Mouse (Mus musculus) myocyte (in vitro differentiated cells): ENCODE measurements around the gene Galnt15. TPM values are rescaled to one million over a fixed set of nuclear protein-coding genes. Genes with fewer than 3 reads are reported as not detected.
"Not testable (repeated sequence)": the region's sequence is repeated elsewhere in the genome, so short reads cannot be mapped to it uniquely, and the experiment has no call there.

ENCODE experiments used
- H3K27me3 ChIP-seq: one replicate; pipeline ENCODE4 v1.6.1; 2011; ENCODE audit not compliant: control insufficient read depth, insufficient read depth, insufficient read length
- H3K36me3 ChIP-seq: one replicate; pipeline ENCODE4 v1.6.1; 2011; ENCODE audit not compliant: control insufficient read depth, insufficient read depth
- H3K4me2 ChIP-seq: one replicate; pipeline ENCODE4 v1.6.1; 2011; ENCODE audit warnings: low read depth, control low read depth
- H3K4me3 ChIP-seq: one replicate; pipeline ENCODE4 v1.5.1; 2011; ENCODE audit warnings: mild to moderate bottlenecking, control low read depth, moderate library complexity
- H3K79me2 ChIP-seq: one replicate; pipeline ENCODE4 v1.6.1; 2011; ENCODE audit not compliant: control insufficient read depth, insufficient read depth
- H3ac ChIP-seq: one replicate; pipeline ENCODE4 v1.6.1; 2011; ENCODE audit not compliant: control insufficient read depth, insufficient read length
- CEBPB ChIP-seq: IDR thresholded peaks from 2 replicates; pipeline ENCODE4 v1.6.1; 2011; ENCODE audit warnings: mild to moderate bottlenecking, moderate library complexity; ENCODE audit not compliant: poor library complexity, insufficient read depth, severe bottlenecking
- E2F4 ChIP-seq: IDR thresholded peaks from one replicate; pipeline ENCODE4 v1.6.1; 2011; ENCODE audit warnings: mild to moderate bottlenecking, control low read depth, moderate library complexity; ENCODE audit not compliant: insufficient read depth
- MAX ChIP-seq: IDR thresholded peaks from one replicate; pipeline ENCODE4 v1.6.1; 2011; ENCODE audit warnings: low read depth, mild to moderate bottlenecking, control low read depth
- MYOD1 ChIP-seq, 3 experiments: IDR thresholded peaks; one replicate each; pipeline ENCODE4 v1.6.1; 2011; ENCODE audit warnings: control low read depth in 2 of 3, low read depth in 2 of 3, mild to moderate bottlenecking in 2 of 3, moderate library complexity in 1 of 3; ENCODE audit not compliant: insufficient read length in 2 of 3, control insufficient read depth in 1 of 3
- MYOG ChIP-seq, 3 experiments: IDR thresholded peaks; one replicate each; pipeline ENCODE4 v1.6.1; 2011; ENCODE audit warnings: control low read depth in 2 of 3, low read depth in 2 of 3, mild to moderate bottlenecking in 2 of 3; ENCODE audit not compliant: insufficient read length in 2 of 3, control insufficient read depth in 1 of 3, insufficient read depth in 1 of 3
- POLR2A ChIP-seq: IDR thresholded peaks from one replicate; pipeline ENCODE4 v1.6.1; 2011; ENCODE audit warnings: low read depth, mild to moderate bottlenecking, control low read depth, moderate library complexity; ENCODE audit not compliant: insufficient read length
- POLR2AphosphoS2 ChIP-seq: IDR thresholded peaks from one replicate; pipeline ENCODE4 v1.6.1; 2011; ENCODE audit warnings: low read depth, control low read depth; ENCODE audit not compliant: insufficient read length
- REST ChIP-seq: IDR thresholded peaks from one replicate; pipeline ENCODE4 v1.6.1; 2011; ENCODE audit warnings: mild to moderate bottlenecking, control low read depth, moderate library complexity; ENCODE audit not compliant: insufficient read depth, insufficient read length
- SRF ChIP-seq: IDR thresholded peaks from one replicate; pipeline ENCODE4 v1.6.1; 2011; ENCODE audit warnings: low read depth; ENCODE audit not compliant: control insufficient read depth, insufficient read length
- TCF12 ChIP-seq: IDR thresholded peaks from one replicate; pipeline ENCODE4 v1.6.1; 2011; ENCODE audit warnings: mild to moderate bottlenecking, control low read depth; ENCODE audit not compliant: poor library complexity, insufficient read depth, severe bottlenecking
- TCF3 ChIP-seq: IDR thresholded peaks from one replicate; pipeline ENCODE4 v1.6.1; 2011; ENCODE audit warnings: low read depth, control low read depth; ENCODE audit not compliant: insufficient read length
- USF1 ChIP-seq: IDR thresholded peaks from one replicate; pipeline ENCODE4 v1.6.1; 2011; ENCODE audit warnings: low read depth, mild to moderate bottlenecking, control low read depth, moderate library complexity
- polyA plus RNA-seq: library from polyadenylated mRNA; unstranded; fragments of >200 nt; fragmentation: generic; extraction: Trizol; gene quantifications from one replicate; pipeline ENCODE4 v1.2.1, GENCODE M21; 2012; ENCODE audit warnings: missing spikeins

The Galnt15 gene
- polyA plus RNA-seq, 1 experiment: not detected

GRCm38 (mm10) chr14:32084761-32085485 is 56.1 kb downstream of the Galnt15 start, which contains the start of gene Oxnad1:
Gene Oxnad1 (plus strand): TSS chr14:32085374.
- TF ChIP-seq USF1: peak; percentile 88
- TF ChIP-seq MAX: no peak
- Histone ChIP-seq H3K36me3 (peaks cover 14% of the 10 kb centered on the region), H3ac (peak within 1 kb of the TSS; percentile 35), H3K27me3 (no peaks in the 10 kb centered on the region), H3K79me2 (peaks cover 44% of the 10 kb centered on the region), H3K4me2 (peak within 1 kb of the TSS; percentile 89), H3K4me3 (peak within 1 kb of the TSS; percentile 78)

GRCm38 (mm10) chr14:32085486-32086201 is 56.9 kb downstream of the Galnt15 start, which contains the start of gene Dph3:
Gene Dph3 (minus strand): TSS chr14:32085729.
- peak; percentile 63 for TF ChIP-seq SRF
- no peak for TF ChIP-seq REST
- TF ChIP-seq TCF3: no peak
- no peak for TF ChIP-seq CEBPB
- peak; percentile 58 for TF ChIP-seq POLR2AphosphoS2
- TF ChIP-seq MYOD1 (IDR thresholded peaks at IDR 0.05; ENCODE audit: control insufficient read depth in 1 of 3, insufficient read length in 2 of 3, low read depth in 2 of 3): peak in 1 of 3 experiments; percentile 16
- TF ChIP-seq MYOG (IDR thresholded peaks at IDR 0.05; ENCODE audit: control insufficient read depth in 1 of 3, insufficient read depth in 1 of 3, insufficient read length in 2 of 3, low read depth in 2 of 3): no peak
- TF ChIP-seq POLR2A: peak; percentile 74
- no peak for TF ChIP-seq MAX
- peak; percentile 66 for TF ChIP-seq E2F4
- peak within 1 kb of the TSS; percentile 35 for H3ac ChIP-seq
- peaks cover 44% of the 10 kb centered on the region for H3K79me2 ChIP-seq
- no peaks in the 10 kb centered on the region for H3K27me3 ChIP-seq
- H3K4me3 ChIP-seq: peak within 1 kb of the TSS; percentile 78
- peak within 1 kb of the TSS; percentile 89 for H3K4me2 ChIP-seq
- H3K36me3 ChIP-seq: peaks cover 14% of the 10 kb centered on the region

- TF ChIP-seq MYOD1 (IDR thresholded peaks at IDR 0.05; ENCODE audit: control insufficient read depth in 1 of 3, insufficient read length in 2 of 3, low read depth in 2 of 3): no peak
- no peak for TF ChIP-seq TCF12
- no peak for TF ChIP-seq MAX
- no peak for TF ChIP-seq MYOG (IDR thresholded peaks at IDR 0.05; ENCODE audit: control insufficient read depth in 1 of 3, insufficient read depth in 1 of 3, insufficient read length in 2 of 3, low read depth in 2 of 3)
- no peak for TF ChIP-seq REST
- no peak for TF ChIP-seq SRF
- no peak for TF ChIP-seq USF1
- no peak for TF ChIP-seq POLR2A
- no peak for TF ChIP-seq E2F4
- no peak for TF ChIP-seq POLR2AphosphoS2
- TF ChIP-seq TCF3: no peak
- no peak for TF ChIP-seq CEBPB
- Histone ChIP-seq H3K79me2 (peaks cover 44% of the 10 kb centered on the region), H3K4me3 (peak overlapping the region; percentile 78), H3K27me3 (no peaks in the 10 kb centered on the region), H3K36me3 (peaks cover 14% of the 10 kb centered on the region), H3K4me2 (peak overlapping the region; percentile 66), H3ac (peak overlapping the region; percentile 35)
Measured at GRCm38 (mm10) chr14:32086226-32086625, 57.4 kb downstream of the Galnt15 start.

GRCm38 (mm10) chr14:32087584-32088248 is 58.9 kb downstream of the Galnt15 start:
- H3K36me3 ChIP-seq, H3K27me3 ChIP-seq, H3ac ChIP-seq, H3K4me3 ChIP-seq, H3K4me2 ChIP-seq: not testable (repeated sequence)
- H3K79me2 ChIP-seq: peaks cover 44% of the 10 kb centered on the region

GRCm38 (mm10) chr14:32091124-32091523 is 62.3 kb downstream of the Galnt15 start:
- Histone ChIP-seq H3ac (no peak overlapping the region), H3K36me3 (peaks cover 24% of the 10 kb centered on the region), H3K4me3 (no peak overlapping the region), H3K79me2 (peaks cover 22% of the 10 kb centered on the region), H3K27me3 (no peaks in the 10 kb centered on the region), H3K4me2 (no peak overlapping the region)
- TF ChIP-seq TCF12 (no peak), USF1 (no peak), MAX (no peak)
